Mouse (Mus musculus) MEL (cell line): ENCODE data around the gene Esyt1. TPM values are rescaled to one million over a fixed set of nuclear protein-coding genes. Genes with fewer than 3 reads are reported as not detected.
"Not testable (repeated sequence)": the region's sequence is repeated elsewhere in the genome, so short reads cannot be mapped to it uniquely, and the experiment has no call there.

Experiments
- DNase-seq: peaks from one replicate; pipeline ENCODE4 v3.0.0; 2011; ENCODE audit warnings: low read depth, low spot score
- H3K27ac ChIP-seq: 2 replicates; pipeline ENCODE4 v1.5.1; 2012; ENCODE audit warnings: low read depth, mild to moderate bottlenecking, control low read depth, low read length, moderate library complexity; ENCODE audit not compliant: control insufficient read depth
- H3K27me3 ChIP-seq, 2 experiments: fragments of 150-350 bp in 1 of 2; sonication (generic) in 1 of 2; 2 replicates each; pipeline ENCODE4 v1.6.1; 2012; ENCODE audit warnings: low read length in 2 of 2, mild to moderate bottlenecking in 2 of 2, improper control_type of control experiment in 1 of 2, moderate library complexity in 1 of 2; ENCODE audit not compliant: insufficient read depth in 2 of 2, control insufficient read depth in 1 of 2
- H3K36me3 ChIP-seq, 2 experiments: 2 replicates each; pipeline ENCODE4 v1.6.1; 2012 to 2014; ENCODE audit warnings: low read length in 2 of 2, improper control_type of control experiment in 1 of 2, inconsistent platforms in 1 of 2, mild to moderate bottlenecking in 1 of 2; ENCODE audit not compliant: insufficient read depth in 2 of 2, control insufficient read depth in 1 of 2
- H3K4me1 ChIP-seq, 2 experiments: fragments of 150-350 bp in 1 of 2; sonication (generic) in 1 of 2; 2 replicates each; pipeline ENCODE4 v1.6.1; 2012; ENCODE audit warnings: low read length in 2 of 2, improper control_type of control experiment in 1 of 2, mild to moderate bottlenecking in 1 of 2; ENCODE audit not compliant: insufficient read depth in 2 of 2, control insufficient read depth in 1 of 2
- H3K4me3 ChIP-seq, 2 experiments: fragments of 150-350 bp in 1 of 2; sonication (generic) in 1 of 2; 2 replicates each; pipeline ENCODE4 v1.5.1; 2012; ENCODE audit warnings: low read depth in 2 of 2, low read length in 2 of 2, mild to moderate bottlenecking in 2 of 2, moderate library complexity in 2 of 2, control low read depth in 1 of 2, improper control_type of control experiment in 1 of 2; ENCODE audit not compliant: control insufficient read depth in 1 of 2, insufficient read depth in 1 of 2
- H3K79me2 ChIP-seq: 2 replicates; pipeline ENCODE4 v1.6.1; 2012; ENCODE audit warnings: mild to moderate bottlenecking, low read length, moderate library complexity; ENCODE audit not compliant: control insufficient read depth, poor library complexity, insufficient read depth
- H3K9ac ChIP-seq: 2 replicates; pipeline ENCODE4 v1.6.1; 2012; ENCODE audit warnings: low read depth, mild to moderate bottlenecking, control low read depth, low read length, moderate library complexity; ENCODE audit not compliant: control insufficient read depth, poor library complexity, severe bottlenecking
- H3K9me3 ChIP-seq: fragments of 150-350 bp; sonication (generic); replicated peaks from 2 replicates; pipeline ENCODE4 v1.6.1; 2012; ENCODE audit warnings: mild to moderate bottlenecking, low read length, improper control_type of control experiment, moderate library complexity; ENCODE audit not compliant: insufficient read depth
- CHD1 ChIP-seq: IDR thresholded peaks from 2 replicates; pipeline ENCODE4 v1.6.1; 2012; ENCODE audit warnings: low read depth, mild to moderate bottlenecking, inconsistent platforms, low read length, improper control_type of control experiment
- ETS1 ChIP-seq: IDR thresholded peaks from 2 replicates; pipeline ENCODE4 v1.6.1; 2012; ENCODE audit warnings: low read depth, mild to moderate bottlenecking, inconsistent platforms, low read length, improper control_type of control experiment, moderate library complexity
- GATA1 ChIP-seq: IDR thresholded peaks from 2 replicates; pipeline ENCODE4 v1.6.1; 2011; ENCODE audit warnings: low read depth, low read length, improper control_type of control experiment
- TAL1 ChIP-seq: IDR thresholded peaks from 2 replicates; pipeline ENCODE4 v1.6.1; 2012; ENCODE audit warnings: mild to moderate bottlenecking, inconsistent platforms, low read length, moderate library complexity, mixed read lengths
- TBP ChIP-seq: IDR thresholded peaks from 2 replicates; pipeline ENCODE4 v1.8.0; 2011; ENCODE audit warnings: low read depth, low read length, improper control_type of control experiment
- TCF12 ChIP-seq: IDR thresholded peaks from 2 replicates; pipeline ENCODE4 v1.6.1; 2014; ENCODE audit warnings: low read depth, mild to moderate bottlenecking, inconsistent platforms, low read length, improper control_type of control experiment, moderate library complexity
- ZKSCAN1 ChIP-seq: IDR thresholded peaks from 2 replicates; pipeline ENCODE4 v1.6.1; 2012; ENCODE audit warnings: low read depth, mild to moderate bottlenecking, inconsistent platforms, low read length, improper control_type of control experiment, moderate library complexity
- ZNF384 ChIP-seq: IDR thresholded peaks from 2 replicates; pipeline ENCODE4 v1.6.1; 2012; ENCODE audit warnings: low read depth, mild to moderate bottlenecking, inconsistent platforms, low read length, improper control_type of control experiment
- polyA plus RNA-seq, 2 experiments: library from polyadenylated mRNA; stranded (reverse) in 1 of 2; unstranded in 1 of 2; fragments of >175 nt in 1 of 2; fragments of >200 nt in 1 of 2; gene quantifications; 2 replicates each; pipeline versions ENCODE4 v1.2.1 to v1.2.4; 2012; ENCODE audit warnings: low replicate concordance in 2 of 2, low read depth in 1 of 2; ENCODE audit not compliant: insufficient read length in 2 of 2, insufficient read depth in 1 of 2, missing spikeins in 1 of 2
- total RNA-seq: library from RNA; depleted of rRNA; stranded (reverse); fragments of 300-350 nt; gene quantifications from 2 replicates; pipeline ENCODE4 v1.2.3, GENCODE M21; 2012

Gene Esyt1
- total and polyA plus RNA-seq, 3 experiments = 35.1 to 57.0 (median 53.4) TPM

DNA sequence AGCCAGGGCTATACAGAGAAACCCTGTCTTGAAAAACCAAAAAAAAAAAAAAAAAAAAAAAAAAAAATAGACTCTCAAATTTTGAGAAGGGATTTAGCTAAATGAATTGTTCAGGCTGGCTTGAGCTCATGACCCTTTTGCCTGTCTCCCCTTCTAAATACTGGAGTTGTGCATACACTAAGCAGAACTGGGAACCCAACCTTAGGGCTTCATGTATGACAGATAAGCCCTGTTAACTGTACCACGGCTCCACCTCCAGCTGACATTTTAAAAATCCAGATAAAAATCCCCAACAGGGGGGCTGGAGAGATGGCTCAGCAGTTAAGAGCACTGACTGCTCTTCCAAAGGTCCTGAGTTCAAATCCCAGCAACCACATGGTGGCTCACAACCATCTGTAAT is 29.9 kb upstream of the Esyt1 start:
- H3K27ac ChIP-seq, H3K79me2 ChIP-seq, H3K9ac ChIP-seq, H3K4me1 ChIP-seq, H3K27me3 ChIP-seq, H3K36me3 ChIP-seq, H3K4me3 ChIP-seq, H3K9me3 ChIP-seq: not testable (repeated sequence)
- DNase-seq = peak; percentile 60
- TF ChIP-seq ZNF384 = peak; percentile 66; the same call in 1 of the 2 replicates
- TF ChIP-seq TBP = peak; percentile 86
- TF ChIP-seq ETS1 = 0 out of 2 replicates have a peak, but pooled peaks have one; percentile 18

DNA sequence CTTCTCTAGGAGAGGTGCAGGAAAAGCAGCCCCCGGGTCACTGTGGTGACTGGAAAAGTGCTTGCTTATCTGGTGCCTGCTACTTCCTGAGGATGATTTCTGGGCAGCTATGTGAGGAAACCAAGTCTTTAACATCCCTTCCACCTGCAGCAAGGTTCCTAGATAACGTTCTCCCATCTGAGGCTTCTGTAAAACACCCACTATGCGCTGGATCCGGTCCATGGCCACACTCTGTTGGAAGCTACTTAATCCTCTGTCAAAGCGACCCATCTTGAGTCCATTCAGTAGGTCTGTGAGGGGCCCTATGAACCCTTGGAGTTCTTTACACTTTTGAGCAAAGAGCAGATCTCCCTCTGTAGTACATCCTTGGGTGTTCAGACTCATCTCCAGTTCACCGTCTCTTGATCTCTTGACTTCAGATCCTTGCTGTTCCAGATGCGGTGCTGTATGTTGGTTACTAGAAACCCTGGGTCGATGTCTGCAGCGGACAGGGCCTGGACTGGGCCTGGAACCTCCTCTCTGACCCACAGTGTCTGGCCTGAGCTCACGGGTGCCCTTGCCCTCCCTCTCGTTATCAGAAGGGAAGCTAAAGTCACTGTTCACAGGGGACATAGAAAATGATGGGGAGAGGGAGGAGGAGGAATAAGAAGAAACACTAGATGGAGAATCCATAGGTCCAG is 24.6 kb upstream of the Esyt1 start:
- Histone ChIP-seq H3K27ac (peak overlapping the region; percentile 70; the same call in 1 of the 2 replicates), H3K9ac (peak overlapping the region; percentile 72), H3K4me1 (peaks cover 0 to 16% of the 10 kb centered on the region in 2 experiments; a peak in 2 of 4 replicates), H3K79me2 (peaks cover 18% of the 10 kb centered on the region), H3K4me3 (peak overlapping the region in 1 of 2 experiments; percentile 47; a peak in 3 of 4 replicates)
- not testable (repeated sequence) for H3K36me3 ChIP-seq, H3K9me3 ChIP-seq, DNase-seq, H3K27me3 ChIP-seq
- TF ChIP-seq TCF12 (0 out of 2 replicates have a peak, but pooled peaks have one; percentile 11), TAL1 (peak; percentile 11; the same call in 1 of the 2 replicates), GATA1 (peak; percentile 45; the same call in 1 of the 2 replicates), ZKSCAN1 (peak; percentile 88)
- TF ChIP-seq, all 39 proteins: peak for 4; not testable (repeated sequence) for 35

DNA sequence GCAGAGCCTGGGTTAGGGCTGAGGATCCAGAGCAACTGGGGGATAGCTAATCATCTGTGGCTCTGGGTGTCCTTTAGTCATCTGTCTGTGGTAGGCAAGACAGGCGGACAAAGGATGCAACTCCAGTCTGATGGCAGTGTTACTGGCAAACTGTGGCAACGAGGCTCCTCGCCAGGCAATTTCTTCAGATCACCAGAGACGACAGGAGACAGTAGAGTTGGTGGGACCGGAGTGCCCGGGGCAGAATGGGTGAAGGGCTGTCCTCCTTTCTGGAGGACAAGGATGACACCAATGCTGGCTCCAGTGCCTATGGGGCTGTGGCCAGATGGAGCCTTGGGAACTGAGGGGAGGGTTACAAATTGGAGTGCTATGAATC is 24.0 kb upstream of the Esyt1 start:
- H3K27ac ChIP-seq = peak overlapping the region; percentile 70
- H3K4me1 ChIP-seq = peaks cover 0 to 16% of the 10 kb centered on the region in 2 experiments; a peak in 2 of 4 replicates
- H3K9me3 ChIP-seq = not testable (repeated sequence)
- TF ChIP-seq ZKSCAN1 (0 out of 2 replicates have a peak, but pooled peaks have one; percentile 30), CHD1 (peak; percentile 56; the same call in 1 of the 2 replicates)
- TF ChIP-seq, all 39 proteins: peak for 2; not testable (repeated sequence) for 37
- peak; percentile 53 for DNase-seq
- Histone ChIP-seq H3K9ac (peak overlapping the region; percentile 72), H3K4me3 (peak overlapping the region; percentile 27 to 47), H3K79me2 (peaks cover 18% of the 10 kb centered on the region)
- not testable (repeated sequence) for H3K27me3 ChIP-seq, H3K36me3 ChIP-seq
